Mouse (Mus musculus) heart, adult 2 months (tissue): ENCODE measurements around the gene Abcb11.

Experiments
- CTCF ChIP-seq: fragments of 200-600 bp; IDR thresholded peaks from 2 replicates; pipeline ENCODE4 v1.8.1; 2022; ENCODE audit warnings: antibody characterized with exemption, mild to moderate bottlenecking, moderate library complexity
- EP300 ChIP-seq: fragments of 200-500 bp; IDR thresholded peaks from 2 replicates; pipeline ENCODE4 v1.6.1; 2011; ENCODE audit warnings: low read depth, low read length, control low read depth; ENCODE audit not compliant: insufficient read depth
- POLR2A ChIP-seq: fragments of 200-500 bp; IDR thresholded peaks from 2 replicates; pipeline ENCODE4 v1.6.1; 2011; ENCODE audit warnings: mild to moderate bottlenecking, low read depth, low read length, control low read depth; ENCODE audit not compliant: insufficient read depth

DNA sequence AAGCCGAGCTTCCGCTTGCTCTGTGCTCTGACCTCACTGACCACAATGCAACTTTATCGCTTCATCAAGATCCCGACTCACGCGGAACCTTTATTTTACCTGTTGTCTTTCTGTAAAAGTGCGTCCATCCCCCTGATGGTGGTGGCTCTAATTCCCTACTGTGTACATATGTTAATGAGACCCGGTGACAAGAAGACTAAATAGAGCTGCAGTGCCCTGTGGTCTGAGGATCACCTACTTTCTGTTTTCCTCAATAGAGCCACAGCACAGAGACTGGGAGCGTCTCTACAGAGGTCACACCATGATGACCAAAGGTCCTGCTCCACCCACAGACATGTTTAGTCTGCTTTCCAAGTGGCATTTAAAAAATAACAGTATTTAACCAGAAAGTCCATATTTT is 115.5 kb downstream of the Abcb11 start:
- no peak for TF ChIP-seq CTCF
- TF ChIP-seq POLR2A: no peak
- no peak for TF ChIP-seq EP300
